Mouse (Mus musculus): ENCODE results near the gene Git1. TPM values are rescaled to one million over a fixed set of nuclear protein-coding genes. Genes with fewer than 3 reads are reported as not detected.
A peak's percentile ranks its signal among the peaks of the same experiment; 100 is the strongest.

Gene Git1
- polyA plus RNA-seq, 1 experiment from 2014 or later, result 11.9 TPM

DNA sequence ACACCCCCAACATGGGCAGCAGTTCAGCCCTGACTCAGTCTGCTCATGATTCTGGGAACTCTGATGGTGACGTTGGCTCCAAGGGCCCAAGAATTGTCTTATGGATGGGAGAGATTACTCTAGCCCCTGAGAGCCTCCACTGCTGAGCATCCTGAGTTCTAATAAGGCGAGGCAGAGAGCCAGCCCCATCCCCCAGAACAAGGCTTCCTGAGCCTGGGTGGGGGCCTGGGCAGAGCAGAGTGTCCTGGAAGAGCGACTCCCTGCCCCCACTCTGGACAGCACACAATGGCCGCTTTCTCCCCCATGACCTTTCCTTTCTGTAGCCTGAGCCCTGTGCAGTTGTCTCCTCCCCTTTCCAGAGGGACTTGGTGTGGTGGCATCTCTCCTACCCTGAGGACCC lies 4.5 kb downstream of the Git1 start:
- Histone ChIP-seq H3K4me1 (peaks cover 70% of the 10 kb centered on the region), H3K4me3 (peak overlapping the region; percentile 37), H3K27ac (peak overlapping the region; percentile 88), H3K9me3 (no peaks in the 10 kb centered on the region), H3K27me3 (ENCODE audit: insufficient read depth, poor library complexity, severe bottlenecking) (no peaks in the 10 kb centered on the region), H3K36me3 (peaks cover 40% of the 10 kb centered on the region)
- DNase-seq (ENCODE audit: low spot score), result no peak
- 32% methylated on average over 4 of the region's 4 CpGs for WGBS

DNA sequence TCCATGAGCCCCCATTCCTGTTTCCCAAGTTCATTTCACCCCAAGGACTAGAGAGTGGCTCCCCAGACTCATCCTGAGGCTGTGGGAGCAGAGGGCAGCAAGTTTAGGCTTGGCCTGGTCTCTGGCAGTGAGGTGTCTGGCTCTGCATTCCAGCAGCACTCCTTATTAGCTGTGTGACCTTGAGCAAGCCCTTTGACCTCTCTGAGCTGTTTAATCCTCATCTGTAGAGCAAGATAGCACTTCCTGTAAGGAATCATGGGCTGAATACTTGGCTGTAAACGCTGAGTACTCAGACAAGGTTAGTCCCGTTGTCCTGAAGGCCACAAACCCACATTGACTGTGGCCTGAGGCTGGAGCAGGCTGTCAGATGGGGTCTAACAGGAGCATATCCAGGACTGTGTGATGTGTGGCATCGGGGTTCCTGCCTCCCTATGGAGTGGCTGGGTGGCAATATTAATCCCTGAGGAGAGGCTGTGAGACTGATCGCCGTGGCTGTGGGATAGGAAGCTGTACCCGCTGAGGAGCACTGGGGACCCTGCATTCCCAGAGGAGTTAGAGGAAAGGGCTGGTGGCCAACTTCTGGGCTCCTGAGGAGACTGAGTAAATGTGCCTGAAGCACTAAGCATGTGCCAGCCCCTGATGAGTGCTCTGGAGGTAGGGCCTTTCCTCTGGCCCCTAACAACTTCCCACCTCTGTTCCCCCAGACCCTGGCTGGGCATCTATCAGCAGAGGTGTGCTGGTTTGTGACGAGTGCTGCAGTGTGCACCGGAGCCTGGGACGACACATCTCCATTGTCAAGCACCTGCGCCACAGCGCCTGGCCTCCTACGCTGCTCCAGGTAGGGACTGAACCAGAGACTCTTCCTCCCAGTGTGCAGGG lies 5.1 kb downstream of the Git1 start:
- Histone ChIP-seq H3K27ac (peak overlapping the region; percentile 88), H3K4me3 (peak overlapping the region; percentile 37), H3K4me1 (peaks cover 73% of the 10 kb centered on the region), H3K36me3 (peaks cover 46% of the 10 kb centered on the region), H3K9me3 (no peaks in the 10 kb centered on the region), H3K27me3 (ENCODE audit: insufficient read depth, poor library complexity, severe bottlenecking) (no peaks in the 10 kb centered on the region)
- WGBS, result 73% methylated on average over 12 of the region's 12 CpGs
- DNase-seq (ENCODE audit: low spot score), result no peak

DNA sequence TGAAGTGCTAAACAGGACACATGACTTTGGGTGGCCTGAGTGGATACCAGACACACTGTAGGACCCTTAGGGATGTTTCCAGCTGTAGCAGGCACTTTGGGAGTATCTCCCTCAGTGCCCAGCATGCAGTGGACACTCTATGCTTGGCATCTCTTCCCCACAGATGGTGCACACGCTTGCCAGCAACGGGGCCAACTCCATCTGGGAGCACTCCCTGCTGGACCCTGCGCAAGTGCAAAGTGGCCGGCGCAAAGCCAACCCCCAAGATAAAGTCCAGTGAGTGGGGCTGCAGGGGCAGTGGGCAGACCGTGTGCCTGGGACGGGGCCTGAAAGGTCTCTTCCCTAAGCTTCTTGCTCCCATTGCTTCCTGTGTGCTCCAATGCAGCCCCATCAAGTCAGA lies 6.0 kb downstream of the Git1 start:
- Histone ChIP-seq H3K36me3 (peaks cover 55% of the 10 kb centered on the region), H3K4me1 (peaks cover 67% of the 10 kb centered on the region)

DNA sequence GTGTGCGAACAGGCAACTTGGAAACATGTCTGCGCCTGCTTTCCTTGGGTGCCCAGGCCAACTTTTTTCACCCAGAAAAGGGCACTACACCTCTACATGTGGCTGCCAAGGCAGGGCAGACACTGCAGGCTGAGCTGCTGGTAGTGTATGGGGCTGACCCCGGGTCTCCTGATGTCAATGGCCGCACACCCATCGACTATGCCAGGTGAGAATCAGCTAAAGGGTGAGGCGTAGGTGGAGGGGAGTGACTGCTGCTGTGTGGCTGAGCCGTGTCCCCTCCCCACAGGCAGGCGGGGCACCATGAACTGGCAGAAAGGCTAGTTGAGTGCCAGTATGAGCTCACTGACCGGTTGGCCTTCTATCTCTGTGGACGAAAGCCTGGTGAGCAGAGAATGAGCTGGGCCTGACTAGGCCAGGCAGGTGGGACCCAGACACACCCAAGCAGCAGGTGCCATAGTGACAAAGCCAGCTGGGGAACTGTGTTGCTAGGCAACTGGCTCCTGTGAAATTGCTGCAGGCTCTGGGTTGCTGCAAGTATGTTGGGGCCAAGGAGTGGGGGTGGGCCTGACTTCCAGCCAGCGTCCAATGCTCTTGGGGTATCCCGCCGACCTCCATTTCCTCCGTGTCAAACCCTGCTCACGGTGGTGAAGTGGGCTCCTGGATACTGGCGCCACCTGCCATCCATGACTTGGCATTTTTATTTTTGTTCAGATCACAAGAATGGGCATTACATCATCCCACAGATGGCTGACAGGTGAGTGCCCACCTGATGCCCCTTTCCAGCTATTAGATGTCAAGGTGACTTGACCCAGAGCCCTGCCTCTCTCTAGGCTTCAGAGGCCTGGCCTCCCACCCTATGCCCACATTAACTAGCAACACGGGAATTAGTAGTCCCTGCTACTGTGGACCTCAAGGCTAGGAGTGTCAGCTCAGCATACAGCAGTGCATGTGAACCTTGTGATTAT lies 7.3 kb downstream of the Git1 start:
- Histone ChIP-seq H3K36me3 (peaks cover 67% of the 10 kb centered on the region), H3K4me3 (no peak overlapping the region), H3K4me1 (peaks cover 54% of the 10 kb centered on the region), H3K9me3 (no peaks in the 10 kb centered on the region), H3K27ac (no peak overlapping the region), H3K27me3 (ENCODE audit: insufficient read depth, poor library complexity, severe bottlenecking) (no peaks in the 10 kb centered on the region)
- DNase-seq (ENCODE audit: low spot score), result no peak
- 88% methylated on average over 17 of the region's 17 CpGs for WGBS

More for the DNA sequence above, 6.0 kb downstream of the Git1 start:
- Histone ChIP-seq H3K9me3 (no peaks in the 10 kb centered on the region), H3K27me3 (ENCODE audit: insufficient read depth, poor library complexity, severe bottlenecking) (no peaks in the 10 kb centered on the region), H3K27ac (no peak overlapping the region), H3K4me3 (no peak overlapping the region)
- WGBS, result 90% methylated on average over 7 of the region's 7 CpGs
- no peak for DNase-seq (ENCODE audit: low spot score)

DNA sequence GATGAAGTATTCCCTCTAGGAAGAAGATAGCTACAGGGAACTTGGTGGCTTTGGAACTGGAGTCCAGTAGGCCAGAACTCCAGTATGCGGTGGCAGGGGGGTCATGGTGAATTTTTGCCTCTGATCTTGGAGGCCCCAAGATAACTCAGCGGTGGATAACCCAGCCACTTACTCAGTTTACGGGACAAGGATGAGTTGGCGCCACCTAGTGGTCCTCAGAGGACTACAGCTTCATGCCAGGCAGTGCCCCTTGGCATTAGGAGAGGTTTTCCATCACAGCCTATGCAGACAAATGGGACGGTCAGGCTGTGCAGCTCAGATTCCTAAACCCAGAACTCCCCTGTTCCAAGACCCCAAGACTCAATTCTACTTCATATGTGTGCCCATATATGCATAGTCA lies 8.0 kb downstream of the Git1 start:
- no peak overlapping the region for H3K27ac ChIP-seq
- H3K27me3 ChIP-seq (ENCODE audit: insufficient read depth, poor library complexity, severe bottlenecking), result no peaks in the 10 kb centered on the region
- H3K4me1 ChIP-seq, result peaks cover 47% of the 10 kb centered on the region
- H3K9me3 ChIP-seq, result no peaks in the 10 kb centered on the region
- WGBS, result 34% methylated on average over 5 of the region's 5 CpGs
- H3K36me3 ChIP-seq, result peaks cover 75% of the 10 kb centered on the region
- no peak for DNase-seq (ENCODE audit: low spot score)
- no peak overlapping the region for H3K4me3 ChIP-seq

DNA sequence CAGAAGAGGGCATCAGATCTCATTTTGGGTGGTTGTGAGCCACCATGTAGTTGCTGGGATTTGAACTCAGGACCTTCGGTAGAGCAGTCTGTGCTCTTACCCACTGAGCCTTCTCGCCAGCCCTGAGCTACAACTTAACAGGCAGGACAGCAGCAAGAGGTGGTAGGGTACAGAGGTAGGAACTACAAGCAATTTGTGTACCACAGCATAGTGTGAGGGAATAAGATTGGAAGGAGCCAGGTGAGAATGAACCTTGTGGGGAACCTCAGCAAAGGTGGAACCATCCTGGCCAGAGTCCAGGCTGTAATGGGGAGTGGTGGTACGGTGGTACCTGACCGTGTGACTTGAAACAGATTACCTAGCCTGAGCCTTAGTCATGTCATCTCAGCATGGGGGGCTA lies 8.6 kb downstream of the Git1 start:
- peaks cover 43% of the 10 kb centered on the region for H3K4me1 ChIP-seq
- WGBS, result 94% methylated on average over 4 of the region's 4 CpGs
- H3K27me3 ChIP-seq (ENCODE audit: insufficient read depth, poor library complexity, severe bottlenecking), result no peaks in the 10 kb centered on the region
- no peak for DNase-seq (ENCODE audit: low spot score)
- no peak overlapping the region for H3K27ac ChIP-seq
- H3K9me3 ChIP-seq, result no peaks in the 10 kb centered on the region
- peaks cover 81% of the 10 kb centered on the region for H3K36me3 ChIP-seq
- H3K4me3 ChIP-seq, result no peak overlapping the region

DNA sequence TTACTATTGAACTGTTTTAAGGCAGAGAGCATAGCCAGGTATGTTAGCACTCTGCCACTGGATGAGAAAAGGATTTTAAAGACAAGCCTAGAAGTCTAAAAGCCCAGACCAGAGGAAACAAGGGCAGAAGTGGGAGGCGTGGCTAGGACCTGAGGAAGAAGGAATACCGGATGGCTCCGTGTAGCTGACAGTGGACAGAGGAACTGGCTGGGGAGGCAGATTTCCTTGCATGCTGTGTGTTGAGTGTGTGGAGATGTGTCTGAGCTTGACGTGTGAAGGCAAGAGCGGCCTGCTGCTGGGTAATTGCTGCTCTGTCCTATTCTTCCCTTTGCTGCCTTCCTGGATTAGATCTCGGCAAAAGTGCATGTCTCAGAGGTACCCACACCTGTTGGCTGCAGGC lies 9.1 kb downstream of the Git1 start:
- WGBS, result 85% methylated on average over 6 of the region's 6 CpGs
- no peak overlapping the region for H3K4me3 ChIP-seq
- no peak overlapping the region for H3K27ac ChIP-seq
- no peak for DNase-seq (ENCODE audit: low spot score)
- H3K9me3 ChIP-seq, result no peaks in the 10 kb centered on the region
- H3K36me3 ChIP-seq, result peaks cover 86% of the 10 kb centered on the region
- no peaks in the 10 kb centered on the region for H3K27me3 ChIP-seq (ENCODE audit: insufficient read depth, poor library complexity, severe bottlenecking)
- H3K4me1 ChIP-seq, result peaks cover 38% of the 10 kb centered on the region

DNA sequence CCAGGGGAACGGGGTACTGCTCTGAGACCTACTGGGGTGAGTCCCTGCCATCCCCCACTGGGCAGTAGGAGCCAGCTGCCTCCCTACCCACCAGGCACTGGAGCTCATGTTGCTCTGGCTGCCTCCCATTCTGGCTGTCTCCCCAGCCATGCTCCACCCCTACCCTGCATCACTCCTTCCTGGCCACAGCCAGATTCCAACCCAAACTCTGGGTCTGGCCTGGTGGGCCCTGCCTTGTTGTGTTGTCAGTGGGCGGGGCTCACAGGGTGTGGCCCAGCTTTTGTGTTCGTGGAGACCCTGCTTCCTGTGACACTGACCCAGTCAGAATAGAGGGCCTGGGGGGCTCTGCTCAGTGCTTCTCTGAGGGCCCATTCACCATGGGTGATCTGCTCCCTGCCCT lies 10.1 kb downstream of the Git1 start:
- no peak overlapping the region for H3K4me3 ChIP-seq
- WGBS, result 65% methylated on average over 3 of the region's 3 CpGs

DNA sequence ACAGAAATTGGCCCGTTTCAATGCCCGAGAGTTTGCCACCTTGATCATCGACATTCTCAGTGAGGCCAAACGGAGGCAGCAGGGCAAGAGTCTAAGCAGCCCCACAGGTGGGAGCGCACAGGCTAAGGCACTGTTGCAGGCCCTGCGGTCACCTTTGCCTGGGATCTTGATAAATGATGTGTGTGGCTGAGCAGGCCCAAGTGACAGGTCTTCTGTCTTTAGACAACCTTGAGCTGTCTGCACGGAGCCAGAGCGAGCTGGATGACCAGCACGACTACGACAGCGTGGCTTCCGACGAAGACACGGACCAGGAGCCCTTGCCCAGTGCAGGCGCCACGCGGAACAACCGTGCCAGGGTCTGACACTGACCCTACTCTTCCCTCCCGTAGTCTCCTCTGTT lies 11.0 kb downstream of the Git1 start:
- Histone ChIP-seq H3K36me3 (peaks cover 95% of the 10 kb centered on the region), H3K9me3 (no peaks in the 10 kb centered on the region), H3K4me3 (no peak overlapping the region), H3K27ac (no peak overlapping the region), H3K27me3 (ENCODE audit: insufficient read depth, poor library complexity, severe bottlenecking) (no peaks in the 10 kb centered on the region), H3K4me1 (peaks cover 30% of the 10 kb centered on the region)
- no peak for DNase-seq (ENCODE audit: low spot score)
- WGBS, result 95% methylated on average over 19 of the region's 19 CpGs

More for the DNA sequence above, 10.1 kb downstream of the Git1 start:
- Histone ChIP-seq H3K27ac (no peak overlapping the region), H3K27me3 (ENCODE audit: insufficient read depth, poor library complexity, severe bottlenecking) (no peaks in the 10 kb centered on the region), H3K36me3 (peaks cover 95% of the 10 kb centered on the region), H3K4me1 (peaks cover 33% of the 10 kb centered on the region), H3K9me3 (no peaks in the 10 kb centered on the region)
- no peak for DNase-seq (ENCODE audit: low spot score)

DNA sequence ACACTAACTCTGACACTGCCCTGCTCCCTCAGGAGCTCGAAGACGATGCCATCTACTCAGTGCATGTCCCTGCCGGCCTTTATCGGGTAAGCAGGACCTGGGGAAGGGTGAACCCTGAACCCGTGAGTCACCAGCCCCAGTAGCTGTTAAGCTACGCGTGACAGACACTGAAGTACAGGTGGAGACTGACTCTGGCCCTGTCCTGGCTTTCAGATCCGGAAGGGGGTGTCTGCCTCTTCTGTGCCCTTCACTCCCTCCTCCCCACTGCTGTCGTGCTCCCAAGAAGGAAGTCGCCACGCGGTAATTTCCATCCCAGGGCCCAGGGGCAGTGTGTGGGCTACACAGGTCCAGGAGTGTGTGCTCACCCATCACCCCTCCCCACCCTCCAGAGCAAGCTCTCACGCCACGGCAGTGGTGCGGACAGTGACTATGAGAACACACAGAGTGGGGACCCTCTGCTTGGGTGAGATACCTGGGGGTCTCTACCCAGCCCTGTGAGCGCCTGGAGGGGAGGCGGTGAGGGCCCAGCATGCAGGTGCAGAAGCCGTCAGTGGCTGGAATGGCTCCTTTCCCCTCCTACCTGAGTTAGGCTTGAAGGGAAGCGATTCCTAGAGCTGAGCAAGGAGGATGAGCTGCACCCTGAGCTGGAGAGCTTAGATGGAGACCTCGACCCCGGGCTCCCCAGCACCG lies 12.1 kb downstream of the Git1 start:
- Histone ChIP-seq H3K4me1 (peaks cover 25% of the 10 kb centered on the region), H3K27me3 (ENCODE audit: insufficient read depth, poor library complexity, severe bottlenecking) (no peaks in the 10 kb centered on the region), H3K27ac (no peak overlapping the region), H3K36me3 (peaks cover 93% of the 10 kb centered on the region), H3K4me3 (no peak overlapping the region), H3K9me3 (no peaks in the 10 kb centered on the region)
- no peak for DNase-seq (ENCODE audit: low spot score)
- 86% methylated on average over 22 of the region's 22 CpGs for WGBS

DNA sequence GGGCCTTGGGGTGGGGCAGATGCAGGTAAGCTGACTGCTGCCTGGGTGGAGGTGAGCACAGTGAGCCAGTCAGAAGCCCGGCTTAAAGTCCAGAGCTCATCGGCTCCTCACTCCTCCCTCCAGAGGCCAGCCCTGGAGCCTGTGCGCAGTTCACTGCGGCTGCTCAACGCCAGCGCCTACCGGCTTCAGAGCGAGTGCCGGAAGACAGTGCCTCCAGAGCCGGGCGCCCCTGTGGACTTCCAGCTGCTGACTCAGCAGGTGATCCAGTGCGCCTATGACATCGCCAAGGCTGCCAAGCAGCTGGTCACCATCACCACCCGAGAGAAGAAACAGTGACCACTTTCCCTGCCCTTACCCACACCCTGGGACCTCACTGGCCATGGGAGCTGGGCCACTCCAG lies 12.9 kb downstream of the Git1 start:
- H3K9me3 ChIP-seq, result no peaks in the 10 kb centered on the region
- H3K4me1 ChIP-seq, result peaks cover 17% of the 10 kb centered on the region
- 86% methylated on average over 14 of the region's 14 CpGs for WGBS
- H3K27ac ChIP-seq, result no peak overlapping the region
- DNase-seq (ENCODE audit: low spot score), result no peak
- H3K27me3 ChIP-seq (ENCODE audit: insufficient read depth, poor library complexity, severe bottlenecking), result no peaks in the 10 kb centered on the region
- peaks cover 89% of the 10 kb centered on the region for H3K36me3 ChIP-seq
- no peak overlapping the region for H3K4me3 ChIP-seq

DNA sequence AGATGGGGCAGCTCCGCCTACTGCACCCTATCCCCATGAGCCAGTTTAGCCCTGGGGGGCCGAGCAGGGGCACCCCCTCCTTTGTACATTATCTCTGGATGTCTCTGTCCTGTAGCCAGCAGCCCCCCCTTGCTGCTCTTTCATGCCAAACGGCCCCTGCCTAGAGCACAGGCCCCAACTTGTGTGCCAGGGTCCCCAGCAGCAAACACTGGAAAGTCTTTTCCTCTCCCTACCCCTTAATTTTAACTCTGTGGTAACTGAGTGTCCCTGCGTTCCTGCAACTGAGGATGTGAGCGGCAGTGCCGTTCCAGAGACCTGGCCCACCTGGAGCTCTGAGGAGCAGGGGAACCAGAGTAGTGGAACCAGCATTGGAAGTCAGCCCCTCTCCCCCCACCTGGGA lies 13.6 kb downstream of the Git1 start:
- Histone ChIP-seq H3K4me3 (no peak overlapping the region), H3K27me3 (ENCODE audit: insufficient read depth, poor library complexity, severe bottlenecking) (no peaks in the 10 kb centered on the region), H3K4me1 (peaks cover 17% of the 10 kb centered on the region), H3K36me3 (peaks cover 83% of the 10 kb centered on the region), H3K9me3 (no peaks in the 10 kb centered on the region), H3K27ac (no peak overlapping the region)
- no peak for DNase-seq (ENCODE audit: low spot score)
- WGBS, result 83% methylated on average over 6 of the region's 6 CpGs
